Mouse (Mus musculus): ENCODE measurements around the gene Psmd3. TPM values are rescaled to one million over a fixed set of nuclear protein-coding genes. Genes with fewer than 3 reads are reported as not detected.
A peak's percentile ranks its signal among the peaks of the same experiment; 100 is the strongest.
"Not testable (repeated sequence)": the region's sequence is repeated elsewhere in the genome, so short reads cannot be mapped to it uniquely, and the experiment has no call there.

Psmd3 gene
- 209 and 213 TPM in 2 replicates for polyA plus RNA-seq (2015; fragmentation: Nextera tagmentation; extraction: Ambion mirVana)

- Histone ChIP-seq H3K4me1 (peaks cover 19% of the 10 kb centered on the region), H3K4me3 (peak within 1 kb of the TSS; percentile 99), H3K27me3 (no peaks in the 10 kb centered on the region), H3K4me2 (replicated peaks) (peak within 1 kb of the TSS; percentile 97), H3K27ac (replicated peaks) (peak within 1 kb of the TSS; percentile 71), H3K9me3 (no peaks in the 10 kb centered on the region), H3K9ac (replicated peaks) (peak within 1 kb of the TSS; percentile 100), H3K36me3 (peaks cover 21% of the 10 kb centered on the region)
- WGBS, result 5% methylated on average over 45 of the region's 45 CpGs
- ATAC-seq (replicated peaks), result peak; percentile 97
Measured at GRCm38 (mm10) chr11:98681786-98682745, at the start of gene Psmd3. Psmd3 (plus strand) TSS chr11:98682554.

GRCm38 (mm10) chr11:98635312-98635970, 46.9 kb upstream of the Psmd3 start:
- WGBS, result 36% methylated on average over 10 of the region's 10 CpGs
- not testable (repeated sequence) for ATAC-seq (replicated peaks)

GRCm38 (mm10) chr11:98637501-98637900, 44.9 kb upstream of the Psmd3 start:
- Histone ChIP-seq H3K4me1 (no peaks in the 10 kb centered on the region), H3K9me3 (no peaks in the 10 kb centered on the region), H3K4me2 (replicated peaks) (no peak overlapping the region), H3K9ac (replicated peaks) (no peak overlapping the region), H3K4me3 (no peak overlapping the region), H3K36me3 (no peaks in the 10 kb centered on the region), H3K27me3 (no peaks in the 10 kb centered on the region), H3K27ac (replicated peaks) (no peak overlapping the region)
- no peak for ATAC-seq (replicated peaks)
- WGBS, result 77% methylated on average over 1 of the region's 1 CpGs

More at GRCm38 (mm10) chr11:98635312-98635970, 46.9 kb upstream of the Psmd3 start:
- H3K27me3 ChIP-seq; H3K4me2 ChIP-seq (replicated peaks); H3K27ac ChIP-seq (replicated peaks); H3K9ac ChIP-seq (replicated peaks); H3K9me3 ChIP-seq; H3K36me3 ChIP-seq; H3K4me3 ChIP-seq; H3K4me1 ChIP-seq: not testable (repeated sequence)

- H3K9ac ChIP-seq (replicated peaks), result no peak overlapping the region
Measured at GRCm38 (mm10) chr11:98640091-98640490, 42.3 kb upstream of the Psmd3 start.

DNA sequence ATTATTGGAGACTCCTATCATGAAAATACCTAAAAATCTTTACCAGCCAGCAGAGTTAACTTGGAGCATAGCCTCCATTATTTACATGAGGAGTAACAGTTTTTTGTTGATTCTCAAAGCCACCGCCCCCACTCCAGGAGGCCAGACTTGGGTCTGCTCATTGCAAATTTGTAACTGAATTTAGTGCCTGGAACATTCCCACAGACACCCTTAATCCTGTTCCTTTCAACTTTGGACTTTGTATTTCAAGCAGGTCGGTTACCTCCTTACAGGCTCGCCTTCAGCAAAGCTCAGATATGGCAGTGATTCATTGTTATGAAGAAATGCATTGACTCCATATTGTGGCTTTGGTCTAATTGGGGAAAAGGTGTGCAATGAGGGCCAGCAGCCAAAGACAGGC, 37.6 kb upstream of the Psmd3 start:
- no peak overlapping the region for H3K4me3 ChIP-seq
- H3K9ac ChIP-seq (replicated peaks), result no peak overlapping the region
- no peaks in the 10 kb centered on the region for H3K27me3 ChIP-seq
- H3K4me1 ChIP-seq, result no peaks in the 10 kb centered on the region
- no peaks in the 10 kb centered on the region for H3K36me3 ChIP-seq
- WGBS, result 79% methylated on average over 3 of the region's 3 CpGs
- H3K4me2 ChIP-seq (replicated peaks), result no peak overlapping the region
- H3K27ac ChIP-seq (replicated peaks), result no peak overlapping the region
- H3K9me3 ChIP-seq, result no peaks in the 10 kb centered on the region
- no peak for ATAC-seq (replicated peaks)

More at GRCm38 (mm10) chr11:98640091-98640490, 42.3 kb upstream of the Psmd3 start:
- Histone ChIP-seq H3K4me2 (replicated peaks) (no peak overlapping the region), H3K36me3 (no peaks in the 10 kb centered on the region), H3K27me3 (no peaks in the 10 kb centered on the region), H3K9me3 (no peaks in the 10 kb centered on the region), H3K27ac (replicated peaks) (no peak overlapping the region), H3K4me3 (no peak overlapping the region), H3K4me1 (no peaks in the 10 kb centered on the region)
- 73% methylated on average over 5 of the region's 5 CpGs for WGBS
- ATAC-seq (replicated peaks), result no peak

- H3K4me3 ChIP-seq, result no peak overlapping the region
- WGBS, result 91% methylated on average over 2 of the region's 2 CpGs
- H3K27me3 ChIP-seq, result no peaks in the 10 kb centered on the region
- H3K4me1 ChIP-seq, result no peaks in the 10 kb centered on the region
- H3K4me2 ChIP-seq (replicated peaks), result no peak overlapping the region
- no peaks in the 10 kb centered on the region for H3K9me3 ChIP-seq
- ATAC-seq (replicated peaks), result no peak
- H3K27ac ChIP-seq (replicated peaks), result no peak overlapping the region
- no peak overlapping the region for H3K9ac ChIP-seq (replicated peaks)
- H3K36me3 ChIP-seq, result no peaks in the 10 kb centered on the region
Measured at GRCm38 (mm10) chr11:98645946-98646345, 36.4 kb upstream of the Psmd3 start.

GRCm38 (mm10) chr11:98646459-98646858, 35.9 kb upstream of the Psmd3 start, which contains the start of gene Gsdma2:
Gsdma2 (plus strand) TSS chr11:98646759.
- ATAC-seq (replicated peaks), result no peak
- no peak within 1 kb of the TSS for H3K27ac ChIP-seq (replicated peaks)
- H3K36me3 ChIP-seq, result no peaks in the 10 kb centered on the region
- no peaks in the 10 kb centered on the region for H3K4me1 ChIP-seq
- no peaks in the 10 kb centered on the region for H3K27me3 ChIP-seq
- H3K9ac ChIP-seq (replicated peaks), result no peak within 1 kb of the TSS
- no peak within 1 kb of the TSS for H3K4me3 ChIP-seq
- 66% methylated on average over 2 of the region's 2 CpGs for WGBS
- no peaks in the 10 kb centered on the region for H3K9me3 ChIP-seq
- no peak within 1 kb of the TSS for H3K4me2 ChIP-seq (replicated peaks)

- not testable (repeated sequence) for H3K9me3 ChIP-seq; H3K4me3 ChIP-seq; H3K27me3 ChIP-seq; ATAC-seq (replicated peaks); H3K27ac ChIP-seq (replicated peaks); H3K36me3 ChIP-seq; H3K9ac ChIP-seq (replicated peaks); H3K4me1 ChIP-seq; H3K4me2 ChIP-seq (replicated peaks)
- 15% methylated on average over 7 of the region's 7 CpGs for WGBS
Measured at GRCm38 (mm10) chr11:98655076-98655475, 27.3 kb upstream of the Psmd3 start.

- H3K9ac ChIP-seq (replicated peaks), result no peak overlapping the region
- peak overlapping the region; percentile 9; the same call in 1 of the 2 replicates for H3K4me2 ChIP-seq (replicated peaks)
- H3K4me1 ChIP-seq, result 0 out of 2 replicates have a peak, but pooled peaks cover 4% of the 10 kb centered on the region
- WGBS, result 11% methylated on average over 6 of the region's 6 CpGs
- no peaks in the 10 kb centered on the region for H3K27me3 ChIP-seq
- H3K4me3 ChIP-seq, result no peak overlapping the region
- H3K9me3 ChIP-seq, result no peaks in the 10 kb centered on the region
- H3K27ac ChIP-seq (replicated peaks), result no peak overlapping the region
- no peaks in the 10 kb centered on the region for H3K36me3 ChIP-seq
- ATAC-seq (replicated peaks), result peak; percentile 70; the same call in 1 of the 2 replicates
Measured at GRCm38 (mm10) chr11:98660517-98660916, 21.8 kb upstream of the Psmd3 start.

GRCm38 (mm10) chr11:98664091-98664490, 18.3 kb upstream of the Psmd3 start, which contains the start of gene Gsdma:
Gsdma (plus strand) TSS chr11:98664351.
- 25% methylated on average over 4 of the region's 4 CpGs for WGBS
- Histone ChIP-seq H3K4me3 (no peak within 1 kb of the TSS), H3K27me3 (0 out of 2 replicates have a peak, but pooled peaks cover 6% of the 10 kb centered on the region), H3K9me3 (no peaks in the 10 kb centered on the region), H3K27ac (replicated peaks) (no peak within 1 kb of the TSS), H3K4me2 (replicated peaks) (no peak within 1 kb of the TSS), H3K4me1 (0 out of 2 replicates have a peak, but pooled peaks cover 4% of the 10 kb centered on the region), H3K36me3 (no peaks in the 10 kb centered on the region), H3K9ac (replicated peaks) (no peak within 1 kb of the TSS)
- ATAC-seq (replicated peaks), result no peak

GRCm38 (mm10) chr11:98668984-98669383, 13.4 kb upstream of the Psmd3 start:
- Histone ChIP-seq H3K4me1 (no peaks in the 10 kb centered on the region), H3K9ac (replicated peaks) (no peak overlapping the region), H3K27ac (replicated peaks) (no peak overlapping the region), H3K9me3 (no peaks in the 10 kb centered on the region), H3K4me3 (no peak overlapping the region), H3K36me3 (no peaks in the 10 kb centered on the region), H3K27me3 (0 out of 2 replicates have a peak, but pooled peaks cover 6% of the 10 kb centered on the region), H3K4me2 (replicated peaks) (no peak overlapping the region)
- ATAC-seq (replicated peaks), result no peak
- 66% methylated on average over 2 of the region's 2 CpGs for WGBS

DNA sequence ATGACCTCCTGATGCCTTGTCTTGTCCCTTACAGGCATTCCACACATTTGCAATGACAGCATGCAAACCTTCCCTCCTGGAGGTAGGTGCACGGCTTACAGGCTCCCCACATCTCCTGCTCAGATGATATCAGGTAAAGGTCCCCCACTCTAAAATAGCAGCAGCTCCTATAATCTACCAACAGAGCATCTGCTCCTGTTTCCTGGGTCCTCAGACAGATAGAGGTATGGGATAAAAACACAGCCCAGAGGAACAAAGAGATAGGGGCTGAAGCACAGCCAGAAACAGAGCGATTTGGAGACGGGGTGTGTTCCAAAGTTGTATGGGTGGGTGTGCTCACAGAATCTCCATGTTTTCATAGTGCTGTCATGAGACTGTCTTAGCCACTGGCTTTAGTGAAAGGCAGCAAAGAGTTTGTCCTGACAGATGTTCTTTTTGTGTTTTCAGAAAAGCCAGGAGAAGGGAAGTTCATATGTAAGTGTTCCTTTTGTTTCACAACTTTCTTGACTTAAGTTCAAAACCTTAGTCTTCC, 11.0 kb upstream of the Psmd3 start:
- no peaks in the 10 kb centered on the region for H3K9me3 ChIP-seq
- 80% methylated on average over 3 of the region's 3 CpGs for WGBS
- H3K36me3 ChIP-seq, result no peaks in the 10 kb centered on the region
- H3K9ac ChIP-seq (replicated peaks), result no peak overlapping the region
- no peak for ATAC-seq (replicated peaks)
- no peaks in the 10 kb centered on the region for H3K4me1 ChIP-seq
- H3K27ac ChIP-seq (replicated peaks), result no peak overlapping the region
- 0 out of 2 replicates have a peak, but pooled peaks cover 6% of the 10 kb centered on the region for H3K27me3 ChIP-seq
- H3K4me2 ChIP-seq (replicated peaks), result no peak overlapping the region
- H3K4me3 ChIP-seq, result no peak overlapping the region
